Mouse (Mus musculus): ENCODE results near the gene Paxip1. TPM values are rescaled to one million over a fixed set of nuclear protein-coding genes. Genes with fewer than 3 reads are reported as not detected.

Paxip1 gene
- polyA plus RNA-seq, 1 experiment from 2014 or later = 30.1 TPM

GRCm38 (mm10) chr5:27719311-27719710, 72.2 kb downstream of the Paxip1 start:
- peaks cover 15% of the 10 kb centered on the region for H3K36me3 ChIP-seq
- no peak overlapping the region for H3K4me2 ChIP-seq
- H3K9me3 ChIP-seq = no peaks in the 10 kb centered on the region
- 77% methylated on average over 2 of the region's 2 CpGs for WGBS
- H3K9ac ChIP-seq = no peak overlapping the region
- H3K27me3 ChIP-seq = no peaks in the 10 kb centered on the region
- no peak overlapping the region for H3K27ac ChIP-seq (replicated peaks)
- ATAC-seq (ENCODE audit: low FRiP score, low read depth) = no peak
- no peaks in the 10 kb centered on the region for H3K4me1 ChIP-seq (replicated peaks)
- H3K4me3 ChIP-seq = no peak overlapping the region

- Histone ChIP-seq H3K27me3 (no peaks in the 10 kb centered on the region), H3K9ac (no peak overlapping the region), H3K4me1 (replicated peaks) (no peaks in the 10 kb centered on the region), H3K36me3 (peaks cover 14% of the 10 kb centered on the region), H3K27ac (replicated peaks) (no peak overlapping the region), H3K4me2 (no peak overlapping the region), H3K9me3 (no peaks in the 10 kb centered on the region), H3K4me3 (no peak overlapping the region)
- no peak for ATAC-seq (ENCODE audit: low FRiP score, low read depth)
Observed at GRCm38 (mm10) chr5:27717301-27717700, 74.2 kb downstream of the Paxip1 start.

GRCm38 (mm10) chr5:27716026-27716425, 75.5 kb downstream of the Paxip1 start:
- H3K27ac ChIP-seq (replicated peaks) = no peak overlapping the region
- H3K36me3 ChIP-seq = peaks cover 16% of the 10 kb centered on the region
- H3K27me3 ChIP-seq = no peaks in the 10 kb centered on the region
- WGBS = 77% methylated on average over 4 of the region's 4 CpGs
- no peak for ATAC-seq (ENCODE audit: low FRiP score, low read depth)
- H3K4me2 ChIP-seq = no peak overlapping the region
- H3K9ac ChIP-seq = no peak overlapping the region
- no peak overlapping the region for H3K4me3 ChIP-seq
- H3K4me1 ChIP-seq (replicated peaks) = no peaks in the 10 kb centered on the region
- H3K9me3 ChIP-seq = no peaks in the 10 kb centered on the region

GRCm38 (mm10) chr5:27714356-27714755, 77.1 kb downstream of the Paxip1 start:
- WGBS = 64% methylated on average over 9 of the region's 9 CpGs
- Histone ChIP-seq H3K27ac (replicated peaks) (no peak overlapping the region), H3K4me3 (no peak overlapping the region), H3K9me3 (no peaks in the 10 kb centered on the region), H3K4me2 (no peak overlapping the region), H3K36me3 (peaks cover 16% of the 10 kb centered on the region), H3K27me3 (no peaks in the 10 kb centered on the region), H3K4me1 (replicated peaks) (no peaks in the 10 kb centered on the region), H3K9ac (no peak overlapping the region)
- no peak for ATAC-seq (ENCODE audit: low FRiP score, low read depth)

GRCm38 (mm10) chr5:27711461-27712192, 79.9 kb downstream of the Paxip1 start:
- Histone ChIP-seq H3K4me2 (no peak overlapping the region), H3K36me3 (peaks cover 10% of the 10 kb centered on the region), H3K4me1 (replicated peaks) (peaks cover 7% of the 10 kb centered on the region; the same call in 1 of the 2 replicates), H3K4me3 (no peak overlapping the region), H3K27ac (replicated peaks) (no peak overlapping the region), H3K27me3 (no peaks in the 10 kb centered on the region), H3K9me3 (no peaks in the 10 kb centered on the region), H3K9ac (no peak overlapping the region)
- WGBS = 70% methylated on average over 8 of the region's 8 CpGs
- ATAC-seq (ENCODE audit: low FRiP score, low read depth) = no peak

- Histone ChIP-seq H3K4me3 (no peak overlapping the region), H3K27me3 (no peaks in the 10 kb centered on the region), H3K27ac (replicated peaks) (no peak overlapping the region), H3K9me3 (no peaks in the 10 kb centered on the region), H3K9ac (no peak overlapping the region), H3K4me1 (replicated peaks) (peaks cover 12% of the 10 kb centered on the region; the same call in 1 of the 2 replicates), H3K4me2 (no peak overlapping the region), H3K36me3 (peaks cover 10% of the 10 kb centered on the region; the same call in 1 of the 2 replicates)
- no peak for ATAC-seq (ENCODE audit: low FRiP score, low read depth)
- WGBS = 37% methylated on average over 6 of the region's 6 CpGs
Observed at GRCm38 (mm10) chr5:27708209-27708608, 83.3 kb downstream of the Paxip1 start.

- Histone ChIP-seq H3K9me3 (no peaks in the 10 kb centered on the region), H3K36me3 (peaks cover 8% of the 10 kb centered on the region; the same call in 1 of the 2 replicates), H3K9ac (no peak overlapping the region), H3K4me1 (replicated peaks) (peaks cover 12% of the 10 kb centered on the region; the same call in 1 of the 2 replicates), H3K27ac (replicated peaks) (no peak overlapping the region), H3K27me3 (no peaks in the 10 kb centered on the region), H3K4me2 (no peak overlapping the region), H3K4me3 (no peak overlapping the region)
- no peak for ATAC-seq (ENCODE audit: low FRiP score, low read depth)
Observed at GRCm38 (mm10) chr5:27707283-27707682, 84.2 kb downstream of the Paxip1 start.

- 38% methylated on average over 6 of the region's 6 CpGs for WGBS
- Histone ChIP-seq H3K27me3 (no peaks in the 10 kb centered on the region), H3K36me3 (peaks cover 7% of the 10 kb centered on the region; the same call in 1 of the 2 replicates), H3K4me1 (replicated peaks) (peaks cover 15% of the 10 kb centered on the region; the same call in 1 of the 2 replicates), H3K9me3 (no peaks in the 10 kb centered on the region), H3K4me2 (no peak overlapping the region), H3K27ac (replicated peaks) (no peak overlapping the region), H3K9ac (no peak overlapping the region), H3K4me3 (no peak overlapping the region)
- no peak for ATAC-seq (ENCODE audit: low FRiP score, low read depth)
Observed at GRCm38 (mm10) chr5:27706551-27706950, 84.9 kb downstream of the Paxip1 start.

- Histone ChIP-seq H3K4me2 (no peak overlapping the region), H3K4me1 (replicated peaks) (peaks cover 15% of the 10 kb centered on the region; the same call in 1 of the 2 replicates), H3K4me3 (no peak overlapping the region), H3K27ac (replicated peaks) (no peak overlapping the region), H3K36me3 (peaks cover 7% of the 10 kb centered on the region; the same call in 1 of the 2 replicates), H3K27me3 (no peaks in the 10 kb centered on the region), H3K9me3 (no peaks in the 10 kb centered on the region), H3K9ac (no peak overlapping the region)
- no peak for ATAC-seq (ENCODE audit: low FRiP score, low read depth)
Observed at GRCm38 (mm10) chr5:27705020-27705419, 86.5 kb downstream of the Paxip1 start.

GRCm38 (mm10) chr5:27702482-27702881, 89.0 kb downstream of the Paxip1 start:
- no peaks in the 10 kb centered on the region for H3K9me3 ChIP-seq
- no peaks in the 10 kb centered on the region for H3K27me3 ChIP-seq
- H3K36me3 ChIP-seq = peaks cover 7% of the 10 kb centered on the region; the same call in 1 of the 2 replicates
- WGBS = 63% methylated on average over 6 of the region's 6 CpGs
- no peak overlapping the region for H3K27ac ChIP-seq (replicated peaks)
- H3K9ac ChIP-seq = no peak overlapping the region
- H3K4me3 ChIP-seq = no peak overlapping the region
- peaks cover 12% of the 10 kb centered on the region; the same call in 1 of the 2 replicates for H3K4me1 ChIP-seq (replicated peaks)
- H3K4me2 ChIP-seq = no peak overlapping the region
- 0 out of 2 replicates have a peak, but pooled peaks have one; percentile 33 for ATAC-seq (ENCODE audit: low FRiP score, low read depth)

Data from hindbrain, embryonic 15.5 days (tissue).